Mouse (Mus musculus) embryonic facial prominence, embryonic 14.5 days (tissue): ENCODE measurements around the gene Zfp983. TPM values are rescaled to one million over a fixed set of nuclear protein-coding genes. Genes with fewer than 3 reads are reported as not detected.
A peak's percentile ranks its signal among the peaks of the same experiment; 100 is the strongest.
"Not testable (repeated sequence)": the region's sequence is repeated elsewhere in the genome, so short reads cannot be mapped to it uniquely, and the experiment has no call there.

Experiments
- ATAC-seq: fragments of 200-750 bp; cut with Nextera tagmentation; 2 replicates; pipeline ENCODE4 v1.8.0; 2017; ENCODE audit warnings: low read depth, moderate number of reproducible peaks, moderate TSS enrichment
- DNase-seq: peaks from one replicate; pipeline ENCODE4 v3.0.0-alpha.2; 2015; ENCODE audit warnings: low spot score
- H3K27ac ChIP-seq: fragments of 300-500 bp; sonication (generic); replicated peaks from 2 replicates; pipeline ENCODE4 v1.5.1; 2014; ENCODE audit warnings: low read depth, mild to moderate bottlenecking, low read length, moderate library complexity
- H3K27me3 ChIP-seq: fragments of 300-500 bp; sonication (generic); replicated peaks from 2 replicates; pipeline ENCODE4 v1.6.1; 2014; ENCODE audit warnings: low read length; ENCODE audit not compliant: control insufficient read depth, insufficient read depth
- H3K36me3 ChIP-seq: fragments of 300-500 bp; sonication (generic); 2 replicates; pipeline ENCODE4 v1.6.1; 2014; ENCODE audit warnings: low read length, mixed read lengths; ENCODE audit not compliant: control insufficient read depth, insufficient read depth
- H3K4me1 ChIP-seq: fragments of 300-500 bp; sonication (generic); 2 replicates; pipeline ENCODE4 v1.6.1; 2014; ENCODE audit warnings: antibody characterized with exemption, low read length; ENCODE audit not compliant: control insufficient read depth, insufficient read depth
- H3K4me2 ChIP-seq: fragments of 300-500 bp; sonication (generic); 2 replicates; pipeline ENCODE4 v1.6.1; 2014; ENCODE audit warnings: low read depth, mild to moderate bottlenecking, low read length, moderate library complexity, mixed read lengths
- H3K4me3 ChIP-seq: fragments of 300-500 bp; sonication (generic); 2 replicates; pipeline ENCODE4 v1.5.1; 2014; ENCODE audit warnings: low read depth, mild to moderate bottlenecking, low read length
- H3K9ac ChIP-seq: fragments of 300-500 bp; sonication (generic); 2 replicates; pipeline ENCODE4 v1.6.1; 2014; ENCODE audit warnings: low read depth, mild to moderate bottlenecking, low read length, moderate library complexity, mixed read lengths
- H3K9me3 ChIP-seq: fragments of 300-500 bp; sonication (generic); 2 replicates; pipeline ENCODE4 v1.6.1; 2016; ENCODE audit warnings: low read length; ENCODE audit not compliant: control insufficient read depth
- WGBS: fragments of 180-500 bp; shearing (Covaris S2); extraction: QIAGEN DNeasy Blood & Tissue Kit; methylation state at CpG from one replicate; pipeline ENCODE4 v1.1.7; 2014; 5-methylcytosine and 5-hydroxymethylcytosine counted together
- polyA plus RNA-seq: library from polyadenylated mRNA; unstranded; fragments of >200 nt; fragmentation: Nextera tagmentation; extraction: Ambion mirVana; gene quantifications from 2 replicates; pipeline ENCODE4 v1.2.1, GENCODE M21; 2014

Gene Zfp983
- 4.8 and 5.0 TPM in 2 replicates for polyA plus RNA-seq

GRCm38 (mm10) chr17:21650364-21650907, at the start of gene Zfp983:
Zfp983 (plus strand) TSS chr17:21650624.
- peak within 1 kb of the TSS; percentile 45 for H3K4me3 ChIP-seq
- H3K9me3 ChIP-seq, H3K27me3 ChIP-seq, H3K4me1 ChIP-seq, H3K36me3 ChIP-seq: not testable (repeated sequence)
- peak; percentile 99 for ATAC-seq
- peak within 1 kb of the TSS; percentile 81 for H3K27ac ChIP-seq
- peak; percentile 95 for DNase-seq
- H3K9ac ChIP-seq = peak within 1 kb of the TSS; percentile 60
- H3K4me2 ChIP-seq = peak within 1 kb of the TSS; percentile 56
- WGBS = 0% methylated on average over 16 of the region's 17 CpGs

DNA sequence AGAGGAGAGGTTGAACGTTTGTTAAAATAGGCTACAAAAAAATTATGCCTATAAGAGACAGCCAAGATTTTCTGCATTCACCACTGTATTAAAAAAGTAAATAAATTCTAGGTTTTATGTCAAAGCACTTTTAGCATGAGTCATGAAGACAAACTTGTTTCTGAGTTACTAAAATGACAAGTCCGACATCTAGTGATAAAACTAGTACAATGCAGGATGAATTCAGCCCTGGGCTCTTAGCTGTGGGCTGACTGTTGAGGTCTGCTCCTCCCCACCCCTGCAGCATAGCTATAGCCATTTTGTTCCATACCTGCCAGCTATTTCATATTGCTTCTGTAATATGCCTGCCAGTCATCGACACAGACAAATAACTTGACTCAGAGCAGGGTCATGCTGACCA, 34.1 kb upstream of the Zfp983 start:
- no peak for ATAC-seq
- WGBS = 67% methylated on average over 3 of the region's 3 CpGs

DNA sequence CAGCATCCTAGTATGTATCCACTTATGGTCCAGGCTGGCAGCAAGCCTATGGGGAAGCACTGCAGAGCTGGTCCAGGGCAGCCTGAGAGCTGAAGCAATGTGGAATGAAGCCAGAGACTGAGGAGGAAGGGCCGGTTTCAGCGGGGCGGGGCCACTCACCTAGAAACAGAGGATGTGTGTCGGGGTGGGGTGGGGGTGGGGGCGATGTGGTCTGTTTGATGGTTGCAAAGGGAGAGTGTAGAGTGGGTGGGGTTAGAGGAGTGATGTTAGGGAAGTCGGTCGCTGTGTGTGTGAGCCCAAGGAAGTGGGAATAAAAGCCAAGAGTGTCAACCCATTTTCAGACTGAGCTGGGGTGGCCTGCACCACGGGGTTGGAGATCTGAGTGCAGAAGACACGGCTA, 33.1 kb upstream of the Zfp983 start:
- Histone ChIP-seq H3K4me1 (no peaks in the 10 kb centered on the region), H3K4me3 (no peak overlapping the region), H3K9me3 (no peaks in the 10 kb centered on the region), H3K4me2 (no peak overlapping the region), H3K9ac (no peak overlapping the region), H3K27ac (no peak overlapping the region), H3K27me3 (no peaks in the 10 kb centered on the region), H3K36me3 (no peaks in the 10 kb centered on the region)
- DNase-seq (no peak), ATAC-seq (no peak)
- 10% methylated on average over 9 of the region's 9 CpGs for WGBS

More for the DNA sequence above, 34.1 kb upstream of the Zfp983 start:
- no peaks in the 10 kb centered on the region for H3K9me3 ChIP-seq
- no peak overlapping the region for H3K4me2 ChIP-seq
- no peak overlapping the region for H3K27ac ChIP-seq
- H3K27me3 ChIP-seq = no peaks in the 10 kb centered on the region
- no peak for DNase-seq
- H3K9ac ChIP-seq = no peak overlapping the region
- no peaks in the 10 kb centered on the region for H3K4me1 ChIP-seq
- H3K4me3 ChIP-seq = no peak overlapping the region
- H3K36me3 ChIP-seq = no peaks in the 10 kb centered on the region

DNA sequence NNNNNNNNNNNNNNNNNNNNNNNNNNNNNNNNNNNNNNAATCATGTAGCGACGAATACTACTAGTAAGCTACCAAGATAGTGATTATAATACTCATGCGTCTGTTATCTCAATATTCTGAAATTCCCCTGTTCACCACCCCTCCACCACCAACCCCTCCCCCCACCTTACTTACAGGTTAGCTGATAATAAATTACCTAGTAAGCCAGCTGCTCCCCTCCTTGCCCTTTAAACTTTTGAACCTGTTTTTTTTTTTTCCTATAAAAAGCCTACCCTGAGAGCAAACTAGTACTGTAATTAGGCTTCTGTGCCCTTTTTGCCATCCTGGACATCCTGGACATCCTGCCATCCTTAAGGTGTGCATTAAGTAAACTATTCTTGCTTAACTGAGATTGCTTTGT, 26.8 kb upstream of the Zfp983 start:
- Histone ChIP-seq H3K27me3 (no peaks in the 10 kb centered on the region), H3K9me3 (no peaks in the 10 kb centered on the region), H3K4me1 (no peaks in the 10 kb centered on the region), H3K4me3 (no peak overlapping the region), H3K9ac (no peak overlapping the region), H3K4me2 (no peak overlapping the region), H3K36me3 (no peaks in the 10 kb centered on the region), H3K27ac (no peak overlapping the region)
- no peak for ATAC-seq
- WGBS = no CpG with 5 or more reads among the region's 3 CpGs
- DNase-seq = no peak

DNA sequence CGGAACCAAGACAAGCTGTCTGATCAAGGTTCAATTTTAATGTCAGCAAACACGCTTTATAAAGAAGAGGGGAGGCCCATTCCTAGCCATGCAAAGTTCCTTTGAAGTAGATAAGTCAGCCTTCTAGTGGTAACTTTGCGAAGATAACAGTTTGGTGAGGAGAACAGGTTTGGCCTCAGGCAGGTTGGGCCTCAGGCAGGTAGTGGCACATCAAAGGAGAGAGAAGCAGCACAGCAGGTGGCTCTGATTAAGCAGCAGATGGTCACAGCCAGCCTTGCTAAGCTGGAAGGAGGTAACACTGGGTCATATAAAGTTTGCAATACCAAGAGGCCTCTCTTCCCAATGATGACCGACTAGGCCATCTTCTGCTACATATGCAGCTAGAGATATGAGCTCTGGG, 14.7 kb upstream of the Zfp983 start:
- not testable (repeated sequence) for H3K4me2 ChIP-seq, H3K27ac ChIP-seq, DNase-seq, H3K9ac ChIP-seq, H3K4me3 ChIP-seq, ATAC-seq, H3K4me1 ChIP-seq, H3K36me3 ChIP-seq, H3K27me3 ChIP-seq
- 59% methylated on average over 4 of the region's 4 CpGs for WGBS
- H3K9me3 ChIP-seq = peaks cover 13% of the 10 kb centered on the region

DNA sequence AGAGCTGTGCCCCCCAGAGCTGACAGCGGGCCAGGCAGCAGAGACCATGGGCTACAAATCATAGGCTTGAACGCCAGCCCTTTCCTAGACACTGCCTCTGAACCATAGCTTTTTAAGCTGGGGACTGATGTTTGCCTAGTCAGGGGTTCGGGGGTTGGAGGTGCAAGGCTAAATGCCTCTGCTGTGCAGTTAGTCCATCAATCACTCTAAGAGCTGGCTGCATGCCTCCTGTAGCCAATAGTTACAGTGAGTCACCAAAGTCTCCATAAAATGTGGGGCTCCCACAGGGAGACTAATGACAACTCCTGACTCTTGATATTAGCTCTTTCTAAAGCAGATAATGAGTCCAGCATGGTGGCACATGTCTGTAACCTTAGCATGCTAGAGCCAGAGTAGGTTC, 1.6 kb upstream of the Zfp983 start:
- ATAC-seq (no peak), DNase-seq (no peak)
- Histone ChIP-seq H3K4me2 (no peak overlapping the region), H3K4me1 (no peaks in the 10 kb centered on the region), H3K9ac (no peak overlapping the region), H3K27ac (no peak overlapping the region), H3K27me3 (no peaks in the 10 kb centered on the region), H3K4me3 (no peak overlapping the region), H3K36me3 (no peaks in the 10 kb centered on the region), H3K9me3 (no peaks in the 10 kb centered on the region)
- WGBS = 80% methylated on average over 3 of the region's 3 CpGs

DNA sequence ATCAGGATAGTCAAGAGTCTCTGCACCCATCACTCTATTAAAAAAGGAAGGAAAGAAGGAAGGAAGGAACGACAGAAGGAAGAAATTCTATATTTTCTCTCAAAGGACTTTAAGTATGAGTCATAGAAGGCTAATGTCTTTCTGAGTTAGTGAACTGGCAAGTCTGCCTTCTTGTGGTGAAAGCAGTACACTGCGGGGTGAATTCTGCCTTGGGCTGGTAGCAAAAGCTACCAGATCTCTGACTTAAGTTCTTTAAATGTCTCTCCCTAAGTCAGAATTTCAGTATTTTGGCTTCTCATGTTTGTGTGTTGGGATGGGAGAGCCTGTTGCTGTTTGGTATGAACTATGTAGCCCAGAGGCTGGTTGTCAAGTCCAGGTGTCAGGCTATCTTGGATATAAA, 488 bp upstream of the Zfp983 start:
- DNase-seq (peak; percentile 34), ATAC-seq (peak; percentile 39)
- H3K4me1 ChIP-seq = no peaks in the 10 kb centered on the region
- no peaks in the 10 kb centered on the region for H3K36me3 ChIP-seq
- peak overlapping the region; percentile 81 for H3K27ac ChIP-seq
- WGBS = 25% methylated on average over 2 of the region's 2 CpGs
- H3K4me2 ChIP-seq = peak overlapping the region; percentile 56
- H3K27me3 ChIP-seq = no peaks in the 10 kb centered on the region
- H3K4me3 ChIP-seq = peak overlapping the region; percentile 45
- H3K9me3 ChIP-seq = no peaks in the 10 kb centered on the region
- H3K9ac ChIP-seq = peak overlapping the region; percentile 60

DNA sequence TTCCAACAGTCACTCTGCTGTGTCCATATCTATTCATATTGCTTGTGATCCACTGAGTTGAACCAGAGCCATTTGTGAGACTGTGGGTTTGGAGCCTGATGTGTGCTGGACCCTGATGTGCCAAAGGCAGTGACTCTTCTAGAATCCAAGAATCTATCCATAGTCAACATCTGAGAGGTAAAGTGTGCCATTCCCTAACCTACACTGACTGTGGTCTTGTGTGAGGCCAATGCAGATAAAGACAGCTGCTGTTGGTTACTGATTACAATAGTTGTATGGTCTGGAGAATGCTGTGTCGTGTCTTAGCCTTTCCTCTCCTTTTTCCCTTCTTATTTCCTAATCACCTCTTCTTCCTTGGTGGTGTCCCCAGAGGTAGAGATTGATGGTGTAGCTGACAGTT, 28.4 kb downstream of the Zfp983 start:
- not testable (repeated sequence) for H3K27ac ChIP-seq, H3K27me3 ChIP-seq, H3K36me3 ChIP-seq, DNase-seq, H3K4me1 ChIP-seq, H3K4me2 ChIP-seq, H3K9me3 ChIP-seq, ATAC-seq, H3K9ac ChIP-seq
- WGBS = 38% methylated on average over 1 of the region's 1 CpGs
- peak overlapping the region; percentile 47; the same call in 1 of the 2 replicates for H3K4me3 ChIP-seq

DNA sequence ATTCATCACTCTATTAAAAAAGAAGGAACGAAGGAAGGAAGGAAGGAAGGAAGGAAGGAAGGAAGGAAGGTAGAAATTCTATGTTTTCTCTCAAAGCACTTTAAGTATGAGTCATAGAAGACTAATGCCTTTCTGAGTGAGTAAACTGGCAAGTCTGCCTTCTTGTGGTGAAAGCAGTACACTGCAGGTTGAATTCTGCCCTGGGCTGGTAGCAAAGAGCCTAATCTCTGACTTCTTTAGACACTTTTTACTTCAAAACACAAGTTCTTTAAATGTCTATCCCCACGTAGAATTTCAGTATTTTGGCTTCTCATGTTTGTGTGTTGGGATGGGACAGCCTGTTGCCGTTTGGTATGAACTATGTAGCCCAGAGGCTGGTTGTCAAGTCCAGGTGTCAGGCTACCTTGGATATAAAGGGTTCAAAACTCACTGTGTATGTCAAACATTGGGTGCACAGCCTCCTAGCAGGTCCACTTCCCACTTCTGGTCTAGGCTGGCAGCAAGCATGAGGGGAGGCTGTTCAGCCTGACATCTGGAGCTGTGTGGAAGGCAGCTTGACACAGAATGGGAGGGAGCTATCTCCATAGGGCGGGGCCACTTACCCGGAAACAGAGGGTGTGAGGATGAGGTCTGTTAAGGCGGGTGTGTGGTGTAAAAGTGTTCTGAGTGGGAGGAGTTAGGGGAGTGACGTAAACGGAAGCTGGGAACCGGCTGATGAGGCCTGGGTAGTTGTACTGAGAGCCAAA, 29.0 kb downstream of the Zfp983 start:
- Histone ChIP-seq H3K4me3 (peak overlapping the region; percentile 47), H3K9me3 (no peaks in the 10 kb centered on the region), H3K4me2 (peak overlapping the region; percentile 57), H3K4me1 (no peaks in the 10 kb centered on the region), H3K27ac (peak overlapping the region; percentile 66), H3K36me3 (no peaks in the 10 kb centered on the region), H3K9ac (peak overlapping the region; percentile 52), H3K27me3 (no peaks in the 10 kb centered on the region)
- WGBS = 4% methylated on average over 9 of the region's 9 CpGs
- DNase-seq = peak; percentile 95
- peak; percentile 100 for ATAC-seq
